Comparison of ENCODE assay signal across 8 mouse cellular contexts in the genomic region with DNA sequence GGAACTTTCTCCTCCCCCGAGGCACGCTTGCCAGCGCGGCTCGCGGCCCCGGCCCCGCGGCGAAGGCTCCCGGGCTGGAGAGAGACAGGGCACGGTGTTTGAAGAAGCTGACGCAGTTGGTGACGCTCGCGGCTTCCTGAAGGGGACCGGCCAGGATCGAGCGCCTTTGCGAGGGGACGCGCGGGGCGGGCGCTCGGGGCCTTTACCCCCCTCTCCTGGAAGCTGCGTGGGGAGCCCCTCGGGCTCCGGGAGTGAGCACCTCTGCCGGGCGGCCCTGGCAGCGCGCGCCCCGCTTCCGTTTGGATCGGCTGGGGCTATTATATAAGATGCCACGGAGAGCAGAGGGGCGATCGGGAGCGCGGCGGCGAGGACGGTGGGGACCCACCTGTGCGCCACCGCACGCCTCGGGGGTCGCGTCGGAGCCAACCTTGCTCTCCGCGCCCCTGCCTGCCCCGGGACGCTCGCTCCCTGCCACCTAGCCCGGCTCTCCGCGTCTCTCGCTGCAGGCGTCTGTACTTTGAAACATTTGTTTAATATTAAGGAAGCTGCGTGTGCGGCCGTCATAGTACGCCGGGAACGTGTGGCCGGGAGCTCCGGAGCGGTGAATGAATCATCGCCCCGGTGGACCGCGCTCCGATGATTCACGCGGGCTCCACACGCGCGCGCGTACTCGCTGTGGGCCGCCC. TPM values are rescaled to one million over a fixed set of nuclear protein-coding genes. Genes with fewer than 3 reads are reported as not detected.
DNase-seq lines count a peak whose midpoint lies in the region; ATAC-seq and TF ChIP-seq lines count a peak whose summit lies in the region.

No protein-coding gene starts in this region.

- no peaks in the 10 kb centered on the region for H3K36me3 ChIP-seq in CH12.LX (replicated peaks in 1 of 2; ENCODE audit: control insufficient read depth in 1 of 2, insufficient read depth in 1 of 2, low read length in 1 of 2)
- H3K36me3 ChIP-seq in forebrain, embryonic 16.5 days (ENCODE audit: control insufficient read depth, insufficient read depth) = no peaks in the 10 kb centered on the region
- H3K36me3 ChIP-seq in liver, postnatal 0 days (replicated peaks; ENCODE audit: insufficient read depth, low read length) = no peaks in the 10 kb centered on the region
- no peaks in the 10 kb centered on the region for H3K36me3 ChIP-seq in neural tube, embryonic 14.5 days (ENCODE audit: control insufficient read depth, insufficient read depth, low read length)

- H3K9ac ChIP-seq in CH12.LX (ENCODE audit: insufficient read depth, low read depth) = peak overlapping the region; percentile 70
- H3K9ac ChIP-seq in forebrain, embryonic 16.5 days (replicated peaks; ENCODE audit: low read depth, low read length) = peak overlapping the region; percentile 70
- H3K9ac ChIP-seq in liver, postnatal 0 days (replicated peaks) = peak overlapping the region; percentile 65
- peak overlapping the region; percentile 54 for H3K9ac ChIP-seq in neural tube, embryonic 14.5 days (replicated peaks; ENCODE audit: low read depth, low read length)

- peak overlapping the region; percentile 70 for H3K4me2 ChIP-seq in CH12.LX (ENCODE audit: insufficient read depth, low read depth, poor library complexity, severe bottlenecking)
- peak overlapping the region; percentile 93 for H3K4me2 ChIP-seq in forebrain, embryonic 16.5 days (ENCODE audit: low read length)
- H3K4me2 ChIP-seq in liver, postnatal 0 days (ENCODE audit: low read depth, low read length) = peak overlapping the region; percentile 98
- H3K4me2 ChIP-seq in neural tube, embryonic 14.5 days (ENCODE audit: low read depth, low read length) = peak overlapping the region; percentile 99

- ATAC-seq in cerebellum, adult (ENCODE audit: insufficient number of reproducible peaks, low FRiP score, low TSS enrichment) = peak; percentile 61
- ATAC-seq in forebrain, embryonic 16.5 days = peak; percentile 76
- peak; percentile 72 for ATAC-seq in liver, postnatal 0 days
- ATAC-seq in neural tube, embryonic 14.5 days (ENCODE audit: low read depth) = peak; percentile 87

- 0 out of 2 replicates have a peak overlapping the region, but pooled peaks have one; percentile 6 for H3K27ac ChIP-seq in CH12.LX (ENCODE audit: insufficient read depth, low read depth)
- no peak overlapping the region; the same call in none of the 2 replicates for H3K27ac ChIP-seq in forebrain, embryonic 16.5 days (ENCODE audit: low read length)
- peak overlapping the region; percentile 12; the same call in 1 of the 2 replicates for H3K27ac ChIP-seq in liver, postnatal 0 days (ENCODE audit: low read depth)
- no peak overlapping the region for H3K27ac ChIP-seq in neural tube, embryonic 14.5 days (ENCODE audit: low read depth, low read length)

- TF ChIP-seq CTCF in CH12.LX (conservative IDR thresholded peaks at IDR 0.05 in 1 of 2, IDR thresholded peaks at IDR 0.05 in 1 of 2; ENCODE audit: low read depth in 2 of 2, low read length in 2 of 2) = 0 out of 4 replicates have a peak, but pooled peaks of 1 of the 2 experiments have one; percentile 0
- no peak for TF ChIP-seq CTCF in liver, postnatal 0 days (IDR thresholded peaks at IDR 0.05; ENCODE audit: low read depth)

- under 1% methylated on average over 84 of the region's 85 CpGs for WGBS in forebrain, embryonic 16.5 days
- WGBS in liver, postnatal 0 days (ENCODE audit: insufficient replicate concordance) = under 1% methylated on average over 74 of the region's 85 CpGs
- under 1% methylated on average over 75 of the region's 85 CpGs for whole genome bisulfite sequencing in neural tube, embryonic 14.5 days

- in situ Hi-C loops in CH12.LX (cut with MboI; ENCODE audit: low pct_ligation_motif_present, low pct_unique_long_range_greater_than_20kb, low sequenced_read_pairs) = no loop called here

- dilution Hi-C loops in CH12.LX (cut with MboI; ENCODE audit: extremely low pct_ligation_motif_present, extremely low pct_unique_long_range_greater_than_20kb, low sequenced_read_pairs) = no loop called here

- peaks cover 2 to 3% of the 10 kb centered on the region in 2 experiments; a peak in 2 of 4 replicates for H3K4me1 ChIP-seq in CH12.LX (ENCODE audit: control insufficient read depth in 1 of 2, insufficient read depth in 2 of 2)
- peaks cover 12% of the 10 kb centered on the region for H3K4me1 ChIP-seq in forebrain, embryonic 16.5 days (replicated peaks; ENCODE audit: control insufficient read depth, insufficient read depth, low read length)
- H3K4me1 ChIP-seq in liver, postnatal 0 days (ENCODE audit: insufficient read depth) = peaks cover 5% of the 10 kb centered on the region; the same call in 1 of the 2 replicates
- H3K4me1 ChIP-seq in neural tube, embryonic 14.5 days (ENCODE audit: control insufficient read depth, insufficient read depth, low read length) = no peaks in the 10 kb centered on the region

- H3K79me2 ChIP-seq in CH12.LX (replicated peaks; ENCODE audit: control insufficient read depth, extremely low read depth, insufficient read depth, poor library complexity, severe bottlenecking) = 0 out of 2 replicates have a peak, but pooled peaks cover 3% of the 10 kb centered on the region

- no peaks in the 10 kb centered on the region for H3K9me3 ChIP-seq in CH12.LX (replicated peaks; ENCODE audit: low read length)
- no peaks in the 10 kb centered on the region for H3K9me3 ChIP-seq in forebrain, embryonic 16.5 days (ENCODE audit: control insufficient read depth, low read length)
- no peaks in the 10 kb centered on the region for H3K9me3 ChIP-seq in liver, postnatal 0 days (ENCODE audit: low read length)
- no peaks in the 10 kb centered on the region for H3K9me3 ChIP-seq in neural tube, embryonic 14.5 days (ENCODE audit: control insufficient read depth, low read length)

- H3K27me3 ChIP-seq in CH12.LX (replicated peaks) = peaks cover 21% of the 10 kb centered on the region
- H3K27me3 ChIP-seq in forebrain, embryonic 16.5 days (replicated peaks; ENCODE audit: control insufficient read depth, insufficient read depth, low read length) = peaks cover 3% of the 10 kb centered on the region
- H3K27me3 ChIP-seq in liver, postnatal 0 days (ENCODE audit: insufficient read depth, low read length) = peaks cover 37% of the 10 kb centered on the region
- H3K27me3 ChIP-seq in neural tube, embryonic 14.5 days (ENCODE audit: control insufficient read depth, insufficient read depth, low read length) = peaks cover 25% of the 10 kb centered on the region

- intact Hi-C loops in heart, postnatal 25 days (cut with DNase I) = loop anchor here (5.0 to 10.0 kb wide), 2 partner anchors 82 to 234 kb away; no protein-coding TSS in a partner anchor

- H3K4me3 ChIP-seq in CH12.LX (replicated peaks in 1 of 3; ENCODE audit: low read depth in 2 of 3, low read length in 2 of 3, poor library complexity in 1 of 3) = peak overlapping the region; percentile 34 to 67 (median 66)
- H3K4me3 ChIP-seq in forebrain, embryonic 16.5 days (replicated peaks; ENCODE audit: low read length) = peak overlapping the region; percentile 82
- peak overlapping the region; percentile 77 for H3K4me3 ChIP-seq in liver, postnatal 0 days (ENCODE audit: low read depth, low read length)
- peak overlapping the region; percentile 78 for H3K4me3 ChIP-seq in neural tube, embryonic 14.5 days (ENCODE audit: low read depth, low read length)

- DNase-seq in CH12.LX (ENCODE audit: extremely low read depth) = peak; percentile 43
- DNase-seq in heart, postnatal 25 days (ENCODE audit: low spot score) = peak; percentile 28
- DNase-seq in layer of hippocampus, adult 18-20 months (ENCODE audit: low spot score in 2 of 2) = peak; percentile 74 to 77
- peak; percentile 60 for DNase-seq in liver, postnatal 0 days
- DNase-seq in telencephalon, adult 2 months (ENCODE audit: low read depth, low spot score) = peak; percentile 46

- TF ChIP-seq RAD21 in CH12.LX (IDR thresholded peaks at IDR 0.05; ENCODE audit: low read depth, low read length) = no peak

- 0 out of 2 replicates have a peak, but pooled peaks have one; percentile 17 for TF ChIP-seq POLR2A in CH12.LX (IDR thresholded peaks at IDR 0.05; ENCODE audit: low read depth, low read length)

- TF ChIP-seq EP300 in CH12.LX (IDR thresholded peaks at IDR 0.05; ENCODE audit: low read length) = no peak
- TF ChIP-seq EP300 in liver, postnatal 0 days (IDR thresholded peaks at IDR 0.05; ENCODE audit: low read depth) = no peak

TF ChIP-seq in CH12.LX, 34 proteins besides CTCF, POLR2A, EP300 and RAD21:
- TF ChIP-seq KAT2A (IDR thresholded peaks at IDR 0.05; ENCODE audit: insufficient replicate concordance, low read length) (no peak), MEF2A (IDR thresholded peaks at IDR 0.05; ENCODE audit: borderline replicate concordance, low read depth, low read length) (no peak), MAZ (IDR thresholded peaks at IDR 0.05; ENCODE audit: low read depth, low read length) (0 out of 2 replicates have a peak, but pooled peaks have one; percentile 5), TCF12 (IDR thresholded peaks at IDR 0.05; ENCODE audit: low read depth, low read length) (no peak), MXI1 (IDR thresholded peaks at IDR 0.05; ENCODE audit: low read depth, low read length) (0 out of 2 replicates have a peak, but pooled peaks have one; percentile 17), SIN3A (IDR thresholded peaks at IDR 0.05; ENCODE audit: low read length) (0 out of 2 replicates have a peak, but pooled peaks have one; percentile 6)

RNA-seq across cellular contexts. Expression of gene Pcgf5, which starts 0.8 kb away (rescaled TPM):
- 17.0 and 20.6 TPM in 2 replicates for total RNA-seq in CH12.LX (2012; rRNA removed)
- total RNA-seq in CH12.LX (2014; rRNA removed) = 25.7 and 28.9 TPM in 2 replicates
- 17.0 and 17.4 TPM in 2 replicates for polyA plus RNA-seq in CH12.LX (2012; ENCODE audit: insufficient read length, low read depth)
- 12.3 and 15.8 TPM in 2 replicates for polyA plus RNA-seq in forebrain, embryonic 16.5 days (2015; fragmentation: Nextera tagmentation; extraction: Ambion mirVana)
- total RNA-seq in heart, postnatal 25 days (2021) = 10 to 100 TPM; 70.4 to 74.0 TPM
- 10 to 100 TPM; 20.3 to 21.1 TPM for total RNA-seq in layer of hippocampus, adult 18-20 months (2021)
- 13.3 and 14.7 TPM in 2 replicates for polyA plus RNA-seq in liver, postnatal 0 days (2015; fragmentation: Nextera tagmentation; extraction: Ambion mirVana)
- polyA plus RNA-seq in neural tube, embryonic 14.5 days (2014; fragmentation: Nextera tagmentation; extraction: Ambion mirVana) = 4.1 and 5.3 TPM in 2 replicates

Comparison
In these comparisons a context has a peak if more than half of its experiments do, and no peak if none do; other contexts are left out.
1. H3K27ac ChIP-seq: peak in CH12.LX (single experiment) and liver, postnatal 0 days (single experiment); none in forebrain, embryonic 16.5 days (single experiment) and neural tube, embryonic 14.5 days (single experiment).
2. Peak in every context shown above with its lines, with median percentiles within 50 percentile points of each other: DNase-seq, H3K4me2 ChIP-seq, H3K4me3 ChIP-seq, H3K9ac ChIP-seq and ATAC-seq.